Mouse (Mus musculus) testis, adult 2 months (tissue): ENCODE measurements around the gene Ky. TPM values are rescaled to one million over a fixed set of nuclear protein-coding genes. Genes with fewer than 3 reads are reported as not detected.

ENCODE experiments used
- H3K27ac ChIP-seq: fragments of 200-500 bp; 2 replicates; pipeline ENCODE4 v1.5.1; 2012; ENCODE audit warnings: low read depth, low read length; ENCODE audit not compliant: control insufficient read depth, insufficient read depth
- H3K27me3 ChIP-seq: fragments of 200-500 bp; 2 replicates; pipeline ENCODE4 v1.6.1; 2012; ENCODE audit warnings: mild to moderate bottlenecking, low read length, moderate library complexity; ENCODE audit not compliant: control insufficient read depth, insufficient read depth
- H3K36me3 ChIP-seq: fragments of 200-500 bp; 2 replicates; pipeline ENCODE4 v1.6.1; 2012; ENCODE audit warnings: mild to moderate bottlenecking, low read length; ENCODE audit not compliant: control insufficient read depth, insufficient read depth
- H3K4me1 ChIP-seq: fragments of 200-500 bp; 2 replicates; pipeline ENCODE4 v1.6.1; 2012; ENCODE audit warnings: low read length; ENCODE audit not compliant: control insufficient read depth, insufficient read depth
- H3K4me3 ChIP-seq: fragments of 200-500 bp; 2 replicates; pipeline ENCODE4 v1.5.1; 2012; ENCODE audit warnings: low read depth, mild to moderate bottlenecking, low read length, moderate library complexity, mixed read lengths; ENCODE audit not compliant: control insufficient read depth
- CTCF ChIP-seq: fragments of 200-500 bp; IDR thresholded peaks from 2 replicates; pipeline ENCODE4 v1.5.1; 2012; ENCODE audit warnings: low read depth, mild to moderate bottlenecking, inconsistent platforms, low read length, moderate library complexity; ENCODE audit not compliant: control insufficient read depth, insufficient read depth, insufficient replicate concordance
- POLR2A ChIP-seq: fragments of 200-500 bp; IDR thresholded peaks from 2 replicates; pipeline ENCODE4 v1.6.1; 2012; ENCODE audit warnings: low read depth, mild to moderate bottlenecking, inconsistent platforms, low read length, moderate library complexity; ENCODE audit not compliant: control insufficient read depth
- polyA plus RNA-seq: library from polyadenylated mRNA; depleted of rRNA; stranded (reverse); fragments of >200 nt; gene quantifications from 2 replicates; pipeline ENCODE4 v1.2.3, GENCODE M21; 2012

The Ky gene
- polyA plus RNA-seq, 1 experiment, result 0.54 TPM

GRCm38 (mm10) chr9:102543761-102544115 is 38.2 kb downstream of the Ky start:
- TF ChIP-seq CTCF (no peak), POLR2A (no peak)
- H3K36me3 ChIP-seq, result no peaks in the 10 kb centered on the region
- H3K4me1 ChIP-seq, result peaks cover 11% of the 10 kb centered on the region
- no peak overlapping the region for H3K27ac ChIP-seq
- H3K4me3 ChIP-seq, result no peak overlapping the region
- no peaks in the 10 kb centered on the region for H3K27me3 ChIP-seq

GRCm38 (mm10) chr9:102544116-102544772 is 38.7 kb downstream of the Ky start:
- no peaks in the 10 kb centered on the region for H3K27me3 ChIP-seq
- H3K4me3 ChIP-seq, result no peak overlapping the region; the same call in 1 of the 2 replicates
- no peak overlapping the region for H3K27ac ChIP-seq
- peaks cover 11% of the 10 kb centered on the region for H3K4me1 ChIP-seq
- TF ChIP-seq POLR2A (no peak), CTCF (no peak)
- H3K36me3 ChIP-seq, result no peaks in the 10 kb centered on the region

GRCm38 (mm10) chr9:102544773-102545366 is 39.3 kb downstream of the Ky start:
- Histone ChIP-seq H3K27me3 (no peaks in the 10 kb centered on the region), H3K36me3 (no peaks in the 10 kb centered on the region), H3K4me3 (peak overlapping the region; percentile 49), H3K27ac (no peak overlapping the region), H3K4me1 (peaks cover 11% of the 10 kb centered on the region)
- TF ChIP-seq POLR2A, result no peak
- peak; percentile 90 for TF ChIP-seq CTCF

GRCm38 (mm10) chr9:102545406-102546255 is 40.1 kb downstream of the Ky start:
- H3K27me3 ChIP-seq, result no peaks in the 10 kb centered on the region
- H3K27ac ChIP-seq, result no peak overlapping the region
- peaks cover 11% of the 10 kb centered on the region for H3K4me1 ChIP-seq
- H3K36me3 ChIP-seq, result no peaks in the 10 kb centered on the region
- no peak overlapping the region; the same call in 1 of the 2 replicates for H3K4me3 ChIP-seq
- TF ChIP-seq CTCF, result no peak
- TF ChIP-seq POLR2A, result no peak

GRCm38 (mm10) chr9:102546256-102547027 is 40.9 kb downstream of the Ky start:
- no peak overlapping the region for H3K4me3 ChIP-seq
- no peak for TF ChIP-seq CTCF
- no peaks in the 10 kb centered on the region for H3K27me3 ChIP-seq

GRCm38 (mm10) chr9:102547028-102547354 is 41.4 kb downstream of the Ky start:
- no peaks in the 10 kb centered on the region for H3K36me3 ChIP-seq
- H3K27ac ChIP-seq, result no peak overlapping the region
- no peak overlapping the region for H3K4me3 ChIP-seq
- H3K27me3 ChIP-seq, result no peaks in the 10 kb centered on the region
- TF ChIP-seq CTCF (no peak), POLR2A (no peak)
- peaks cover 11% of the 10 kb centered on the region for H3K4me1 ChIP-seq

More at GRCm38 (mm10) chr9:102546256-102547027, 40.9 kb downstream of the Ky start:
- H3K27ac ChIP-seq, result no peak overlapping the region
- H3K4me1 ChIP-seq, result peaks cover 11% of the 10 kb centered on the region
- H3K36me3 ChIP-seq, result no peaks in the 10 kb centered on the region

GRCm38 (mm10) chr9:102549211-102549610 is 43.7 kb downstream of the Ky start:
- H3K27me3 ChIP-seq, result no peaks in the 10 kb centered on the region
- H3K4me3 ChIP-seq, result no peak overlapping the region
- no peaks in the 10 kb centered on the region for H3K36me3 ChIP-seq
- H3K27ac ChIP-seq, result no peak overlapping the region
- peaks cover 5% of the 10 kb centered on the region for H3K4me1 ChIP-seq
- TF ChIP-seq POLR2A (no peak), CTCF (no peak)
